Mouse (Mus musculus) limb, embryonic 15.5 days (tissue): ENCODE results near the gene Hoxa9. TPM values are rescaled to one million over a fixed set of nuclear protein-coding genes. Genes with fewer than 3 reads are reported as not detected.

Experiments
- ATAC-seq: fragments of 200-750 bp; cut with Nextera tagmentation; 2 replicates; pipeline ENCODE4 v1.8.0; 2017; ENCODE audit warnings: low read depth, moderate TSS enrichment; ENCODE audit not compliant: insufficient number of reproducible peaks, low FRiP score, low TSS enrichment
- H3K27ac ChIP-seq: fragments of 300-500 bp; sonication (generic); 2 replicates; pipeline ENCODE4 v1.5.1; 2015; ENCODE audit warnings: moderate library complexity, mild to moderate bottlenecking, inconsistent platforms
- H3K27me3 ChIP-seq: fragments of 300-500 bp; sonication (generic); 2 replicates; pipeline ENCODE4 v1.6.1; 2015; ENCODE audit warnings: inconsistent platforms
- H3K36me3 ChIP-seq: fragments of 300-500 bp; sonication (generic); 2 replicates; pipeline ENCODE4 v1.6.1; 2015; ENCODE audit warnings: inconsistent platforms
- H3K4me1 ChIP-seq: fragments of 300-500 bp; sonication (generic); 2 replicates; pipeline ENCODE4 v1.6.1; 2015; ENCODE audit warnings: inconsistent platforms
- H3K4me2 ChIP-seq: fragments of 300-500 bp; sonication (generic); 2 replicates; pipeline ENCODE4 v1.6.1; 2015; ENCODE audit warnings: mild to moderate bottlenecking, inconsistent platforms
- H3K4me3 ChIP-seq: fragments of 300-500 bp; sonication (generic); 2 replicates; pipeline ENCODE4 v1.5.1; 2015; ENCODE audit warnings: mild to moderate bottlenecking, inconsistent platforms
- H3K9ac ChIP-seq: fragments of 300-500 bp; sonication (generic); 2 replicates; pipeline ENCODE4 v1.6.1; 2015; ENCODE audit warnings: inconsistent platforms
- H3K9me3 ChIP-seq: fragments of 300-500 bp; sonication (generic); 2 replicates; pipeline ENCODE4 v1.6.1; 2016; ENCODE audit warnings: inconsistent platforms
- WGBS: fragments of 180-500 bp; shearing (Covaris S2); methylation state at CpG from one replicate; pipeline ENCODE4 v1.1.7; 2015; 5-methylcytosine and 5-hydroxymethylcytosine counted together
- polyA plus RNA-seq: library from polyadenylated mRNA; unstranded; fragments of >200 nt; fragmentation: Nextera tagmentation; extraction: Ambion mirVana; gene quantifications from 2 replicates; pipeline ENCODE4 v1.2.1, GENCODE M21; 2015

Hoxa9 gene
- polyA plus RNA-seq, 1 experiment from 2014 or later, result 34.0 TPM

GRCm38 (mm10) chr6:52185834-52186233 lies 45.1 kb downstream of the Hoxa9 start:
- Histone ChIP-seq H3K9ac (no peak overlapping the region), H3K27ac (no peak overlapping the region), H3K4me1 (peaks cover 30% of the 10 kb centered on the region), H3K27me3 (peaks cover 79% of the 10 kb centered on the region), H3K4me2 (no peak overlapping the region), H3K4me3 (no peak overlapping the region), H3K9me3 (no peaks in the 10 kb centered on the region), H3K36me3 (no peaks in the 10 kb centered on the region)
- ATAC-seq, result no peak
- 48% methylated on average over 3 of the region's 3 CpGs for WGBS

- no peaks in the 10 kb centered on the region for H3K36me3 ChIP-seq
- no peak for ATAC-seq
- H3K4me3 ChIP-seq, result no peak overlapping the region
- peaks cover 24% of the 10 kb centered on the region; the same call in 1 of the 2 replicates for H3K4me1 ChIP-seq
- no peak overlapping the region for H3K27ac ChIP-seq
- no peaks in the 10 kb centered on the region for H3K9me3 ChIP-seq
- 12% methylated on average over 19 of the region's 19 CpGs for WGBS
- H3K27me3 ChIP-seq, result peaks cover 79% of the 10 kb centered on the region
- no peak overlapping the region for H3K9ac ChIP-seq
- 0 out of 2 replicates have a peak overlapping the region, but pooled peaks have one; percentile 14 for H3K4me2 ChIP-seq
Observed at GRCm38 (mm10) chr6:52185222-52185621, 45.7 kb downstream of the Hoxa9 start.

- Histone ChIP-seq H3K27me3 (peaks cover 79% of the 10 kb centered on the region), H3K36me3 (no peaks in the 10 kb centered on the region), H3K9me3 (no peaks in the 10 kb centered on the region), H3K4me1 (peaks cover 22% of the 10 kb centered on the region; the same call in 1 of the 2 replicates), H3K4me3 (no peak overlapping the region), H3K27ac (no peak overlapping the region), H3K4me2 (no peak overlapping the region), H3K9ac (no peak overlapping the region)
- ATAC-seq, result no peak
- 44% methylated on average over 6 of the region's 6 CpGs for WGBS
Observed at GRCm38 (mm10) chr6:52184668-52185067, 46.2 kb downstream of the Hoxa9 start.

GRCm38 (mm10) chr6:52183311-52184080 lies 47.4 kb downstream of the Hoxa9 start:
- WGBS, result 46% methylated on average over 10 of the region's 10 CpGs
- H3K9me3 ChIP-seq, result no peaks in the 10 kb centered on the region
- H3K4me3 ChIP-seq, result no peak overlapping the region
- H3K9ac ChIP-seq, result no peak overlapping the region
- no peak overlapping the region for H3K4me2 ChIP-seq
- peaks cover 80% of the 10 kb centered on the region for H3K27me3 ChIP-seq
- H3K27ac ChIP-seq, result no peak overlapping the region
- H3K4me1 ChIP-seq, result peaks cover 26% of the 10 kb centered on the region; the same call in 1 of the 2 replicates
- no peak for ATAC-seq
- no peaks in the 10 kb centered on the region for H3K36me3 ChIP-seq

- no peak for ATAC-seq
- Histone ChIP-seq H3K27me3 (peaks cover 78% of the 10 kb centered on the region), H3K4me1 (peaks cover 28% of the 10 kb centered on the region; the same call in 1 of the 2 replicates), H3K36me3 (no peaks in the 10 kb centered on the region), H3K4me3 (no peak overlapping the region), H3K4me2 (no peak overlapping the region), H3K9me3 (no peaks in the 10 kb centered on the region), H3K9ac (no peak overlapping the region), H3K27ac (no peak overlapping the region)
- 57% methylated on average over 1 of the region's 1 CpGs for WGBS
Observed at GRCm38 (mm10) chr6:52182793-52183192, 48.1 kb downstream of the Hoxa9 start.

- Histone ChIP-seq H3K4me3 (no peak overlapping the region), H3K4me2 (no peak overlapping the region), H3K27me3 (peaks cover 78% of the 10 kb centered on the region), H3K9me3 (no peaks in the 10 kb centered on the region), H3K4me1 (peaks cover 34% of the 10 kb centered on the region), H3K27ac (no peak overlapping the region), H3K9ac (no peak overlapping the region), H3K36me3 (no peaks in the 10 kb centered on the region)
- WGBS, result 59% methylated on average over 2 of the region's 2 CpGs
- ATAC-seq, result no peak
Observed at GRCm38 (mm10) chr6:52182030-52182429, 48.9 kb downstream of the Hoxa9 start.

- Histone ChIP-seq H3K4me2 (no peak overlapping the region), H3K36me3 (no peaks in the 10 kb centered on the region), H3K4me3 (no peak overlapping the region), H3K27ac (no peak overlapping the region), H3K9ac (no peak overlapping the region), H3K9me3 (no peaks in the 10 kb centered on the region), H3K4me1 (peaks cover 47% of the 10 kb centered on the region), H3K27me3 (peaks cover 74% of the 10 kb centered on the region)
- WGBS, result 82% methylated on average over 3 of the region's 3 CpGs
- ATAC-seq, result no peak
Observed at GRCm38 (mm10) chr6:52180726-52181125, 50.2 kb downstream of the Hoxa9 start.

- Histone ChIP-seq H3K4me1 (peaks cover 48% of the 10 kb centered on the region), H3K4me2 (no peak overlapping the region), H3K9ac (no peak overlapping the region), H3K27ac (no peak overlapping the region), H3K4me3 (no peak overlapping the region), H3K9me3 (no peaks in the 10 kb centered on the region), H3K27me3 (peaks cover 73% of the 10 kb centered on the region), H3K36me3 (no peaks in the 10 kb centered on the region)
- 58% methylated on average over 11 of the region's 11 CpGs for WGBS
- ATAC-seq, result no peak
Observed at GRCm38 (mm10) chr6:52180213-52180710, 50.6 kb downstream of the Hoxa9 start.

- Histone ChIP-seq H3K36me3 (no peaks in the 10 kb centered on the region), H3K4me3 (no peak overlapping the region), H3K9ac (no peak overlapping the region), H3K4me2 (no peak overlapping the region), H3K4me1 (peaks cover 47% of the 10 kb centered on the region), H3K27ac (no peak overlapping the region), H3K27me3 (peaks cover 74% of the 10 kb centered on the region), H3K9me3 (no peaks in the 10 kb centered on the region)
- ATAC-seq, result no peak
- 52% methylated on average over 10 of the region's 10 CpGs for WGBS
Observed at GRCm38 (mm10) chr6:52179690-52180089, 51.2 kb downstream of the Hoxa9 start.

- Histone ChIP-seq H3K27me3 (peaks cover 69% of the 10 kb centered on the region), H3K27ac (no peak overlapping the region), H3K4me3 (no peak overlapping the region), H3K4me2 (no peak overlapping the region), H3K36me3 (no peaks in the 10 kb centered on the region), H3K4me1 (peaks cover 41% of the 10 kb centered on the region), H3K9ac (no peak overlapping the region), H3K9me3 (no peaks in the 10 kb centered on the region)
- no peak for ATAC-seq
- WGBS, result 31% methylated on average over 4 of the region's 4 CpGs
Observed at GRCm38 (mm10) chr6:52178918-52179665, 51.8 kb downstream of the Hoxa9 start.

- 40% methylated on average over 9 of the region's 9 CpGs for WGBS
- no peaks in the 10 kb centered on the region for H3K36me3 ChIP-seq
- no peak for ATAC-seq
- H3K4me1 ChIP-seq, result peaks cover 37% of the 10 kb centered on the region
- no peak overlapping the region for H3K4me2 ChIP-seq
- H3K27me3 ChIP-seq, result peaks cover 72% of the 10 kb centered on the region
- H3K9ac ChIP-seq, result no peak overlapping the region
- H3K27ac ChIP-seq, result no peak overlapping the region
- H3K9me3 ChIP-seq, result no peaks in the 10 kb centered on the region
- no peak overlapping the region; the same call in 1 of the 2 replicates for H3K4me3 ChIP-seq
Observed at GRCm38 (mm10) chr6:52177806-52178205, 53.1 kb downstream of the Hoxa9 start.
